Mouse (Mus musculus): ENCODE measurements around the gene Kptn.

Kptn gene

GRCm38 (mm10) chr7:16172141-16172581, 52.5 kb downstream of the Kptn start:
- DNase-seq: no peak

- no peak for DNase-seq
Measured at GRCm38 (mm10) chr7:16172586-16173140, 53.0 kb downstream of the Kptn start.

- DNase-seq: no peak
Measured at GRCm38 (mm10) chr7:16173146-16173545, 53.5 kb downstream of the Kptn start.

- peak; percentile 62 to 64 for DNase-seq
Measured at GRCm38 (mm10) chr7:16174597-16175541, 55.2 kb downstream of the Kptn start, which contains the start of gene Meis3. Gene Meis3 (plus strand): TSS chr7:16175090.

GRCm38 (mm10) chr7:16175542-16175931, 55.8 kb downstream of the Kptn start:
- no peak for DNase-seq
